Mouse (Mus musculus) C2C12 (cell line): ENCODE measurements around the gene Prodh2. TPM values are rescaled to one million over a fixed set of nuclear protein-coding genes. Genes with fewer than 3 reads are reported as not detected.

ENCODE experiments used
- H3K27me3 ChIP-seq: one replicate; pipeline ENCODE4 v1.6.1; 2011; ENCODE audit not compliant: control insufficient read depth, insufficient read depth, insufficient read length
- H3K36me3 ChIP-seq: one replicate; pipeline ENCODE4 v1.6.1; 2011; ENCODE audit not compliant: control insufficient read depth, insufficient read depth
- H3K4me3 ChIP-seq: one replicate; pipeline ENCODE4 v1.5.1; 2011; ENCODE audit warnings: mild to moderate bottlenecking, control low read depth; ENCODE audit not compliant: poor library complexity, insufficient read depth, severe bottlenecking
- H3K79me2 ChIP-seq: one replicate; pipeline ENCODE4 v1.6.1; 2011; ENCODE audit not compliant: control insufficient read depth, insufficient read depth
- H3K79me3 ChIP-seq: one replicate; pipeline ENCODE4 v1.6.1; 2011; ENCODE audit warnings: low read depth, control low read depth
- H3ac ChIP-seq: one replicate; pipeline ENCODE3; 2011; ENCODE audit warnings: low read depth; ENCODE audit not compliant: control insufficient read depth, insufficient read length
- CEBPB ChIP-seq: IDR thresholded peaks from one replicate; pipeline ENCODE4 v1.6.1; 2011; ENCODE audit warnings: low read depth, mild to moderate bottlenecking, control low read depth, moderate library complexity
- CTCF ChIP-seq: IDR thresholded peaks from one replicate; pipeline ENCODE4 v1.5.1; 2011; ENCODE audit not compliant: control insufficient read depth, insufficient read depth, insufficient read length
- FOSL1 ChIP-seq: IDR thresholded peaks from one replicate; pipeline ENCODE4 v1.8.0; 2011; ENCODE audit warnings: mild to moderate bottlenecking, low read length; ENCODE audit not compliant: poor library complexity, insufficient read depth, severe bottlenecking
- MAX ChIP-seq: IDR thresholded peaks from one replicate; pipeline ENCODE4 v1.6.1; 2011; ENCODE audit warnings: mild to moderate bottlenecking, control low read depth
- MYOD1 ChIP-seq: IDR thresholded peaks from one replicate; pipeline ENCODE4 v1.6.1; 2011; ENCODE audit warnings: low read depth; ENCODE audit not compliant: control insufficient read depth, insufficient read length
- MYOG ChIP-seq: IDR thresholded peaks from one replicate; pipeline ENCODE4 v1.6.1; 2011; ENCODE audit not compliant: control insufficient read depth, insufficient read length; ENCODE audit errors: extremely low read depth
- USF1 ChIP-seq: IDR thresholded peaks from one replicate; pipeline ENCODE4 v1.6.1; 2011; ENCODE audit warnings: low read depth, mild to moderate bottlenecking, control low read depth, moderate library complexity
- microRNA-seq: library from miRNA; unstranded; fragments of <30 nt; microRNA quantifications from one replicate; pipeline ENCODE4, GENCODE M21; 2019; ENCODE audit warnings: borderline microRNAs expressed
- polyA plus RNA-seq: library from polyadenylated mRNA; unstranded; fragments of >200 nt; fragmentation: generic; extraction: Trizol; gene quantifications from one replicate; pipeline ENCODE4 v1.2.1, GENCODE M21; 2012; ENCODE audit warnings: missing spikeins

Gene Prodh2
- polyA plus RNA-seq, 1 experiment: 0.02 TPM

GRCm38 (mm10) chr7:30557901-30558514, 64.6 kb downstream of the Prodh2 start:
- H3K79me2 ChIP-seq: peaks cover 45% of the 10 kb centered on the region
- H3K36me3 ChIP-seq: peaks cover 7% of the 10 kb centered on the region
- peaks cover 7% of the 10 kb centered on the region for H3K79me3 ChIP-seq
- no peaks in the 10 kb centered on the region for H3K27me3 ChIP-seq
- TF ChIP-seq USF1 (no peak), CEBPB (no peak)
- H3ac ChIP-seq: no peak overlapping the region
- H3K4me3 ChIP-seq: peak overlapping the region; percentile 53

- Histone ChIP-seq H3ac (peak overlapping the region; percentile 87), H3K4me3 (peak overlapping the region; percentile 53), H3K79me3 (peaks cover 7% of the 10 kb centered on the region), H3K79me2 (peaks cover 44% of the 10 kb centered on the region), H3K27me3 (no peaks in the 10 kb centered on the region), H3K36me3 (peaks cover 7% of the 10 kb centered on the region)
- TF ChIP-seq MYOD1: no peak
- no peak for TF ChIP-seq MYOG
- TF ChIP-seq CTCF: no peak
- no peak for TF ChIP-seq MAX
- no peak for TF ChIP-seq USF1
- TF ChIP-seq CEBPB: no peak
- no peak for TF ChIP-seq FOSL1
These were observed 65.4 kb downstream of the Prodh2 start for GRCm38 (mm10) chr7:30558656-30559442.

GRCm38 (mm10) chr7:30559443-30559954, 66.1 kb downstream of the Prodh2 start, which contains the start of gene Lin37:
TSS of gene Lin37 (minus strand) at chr7:30559838.
- Histone ChIP-seq H3ac (peak within 1 kb of the TSS; percentile 87), H3K27me3 (no peaks in the 10 kb centered on the region), H3K79me3 (peaks cover 7% of the 10 kb centered on the region), H3K4me3 (peak within 1 kb of the TSS; percentile 53), H3K36me3 (peaks cover 7% of the 10 kb centered on the region), H3K79me2 (peaks cover 45% of the 10 kb centered on the region)
- TF ChIP-seq FOSL1 (no peak), MYOD1 (no peak), MAX (no peak), CEBPB (no peak), CTCF (no peak), MYOG (no peak), USF1 (no peak)

- peaks cover 7% of the 10 kb centered on the region for H3K36me3 ChIP-seq
- H3K79me2 ChIP-seq: peaks cover 46% of the 10 kb centered on the region
- peaks cover 7% of the 10 kb centered on the region for H3K79me3 ChIP-seq
- H3ac ChIP-seq: no peak overlapping the region
- H3K27me3 ChIP-seq: no peaks in the 10 kb centered on the region
- H3K4me3 ChIP-seq: no peak overlapping the region
- TF ChIP-seq MAX (no peak), USF1 (no peak), MYOD1 (no peak), FOSL1 (no peak), CEBPB (no peak), MYOG (no peak), CTCF (no peak)
These were observed 66.9 kb downstream of the Prodh2 start for GRCm38 (mm10) chr7:30560296-30560695.

- H3K79me3 ChIP-seq: peaks cover 7% of the 10 kb centered on the region
- peak overlapping the region; percentile 71 for H3ac ChIP-seq
- no peaks in the 10 kb centered on the region for H3K27me3 ChIP-seq
- H3K79me2 ChIP-seq: peaks cover 45% of the 10 kb centered on the region
- peak overlapping the region; percentile 90 for H3K4me3 ChIP-seq
- TF ChIP-seq MAX (no peak), MYOD1 (no peak), USF1 (no peak), FOSL1 (no peak), MYOG (no peak), CEBPB (no peak), CTCF (no peak)
- peaks cover 6% of the 10 kb centered on the region for H3K36me3 ChIP-seq
These were observed 69.2 kb downstream of the Prodh2 start for GRCm38 (mm10) chr7:30562526-30563116.

Small RNAs within 50 kb of the gene (microRNA-seq; reads per million reads assigned to microRNA genes)
- 4.1 reads per million, percentile 50 among the genes with 10 or more reads in this experiment for gene Gm38670

Other genes starting within 250 kb of the Prodh2 start
- 0.07 TPM for gene Thap8, start 213.5 kb upstream of the Prodh2 start, polyA plus RNA-seq
- gene Wdr62, start 213.2 kb upstream of the Prodh2 start, polyA plus RNA-seq: 12.8 TPM
- gene Clip3, start 201.9 kb upstream of the Prodh2 start, polyA plus RNA-seq: 40.6 TPM
- 28.7 TPM for gene Alkbh6, start 184.9 kb upstream of the Prodh2 start, polyA plus RNA-seq
- 0.20 TPM for gene Syne4, start 178.8 kb upstream of the Prodh2 start, polyA plus RNA-seq
- 0.81 TPM for gene E130208F15Rik, start 171.9 kb upstream of the Prodh2 start, polyA plus RNA-seq
- 9.9 TPM for gene Sdhaf1, start 169.7 kb upstream of the Prodh2 start, polyA plus RNA-seq
- gene Lrfn3, start 130.8 kb upstream of the Prodh2 start, polyA plus RNA-seq: 0.20 TPM
- not detected for gene Tyrobp, start 79.9 kb upstream of the Prodh2 start, polyA plus RNA-seq
- gene Hcst, start 73.8 kb upstream of the Prodh2 start, polyA plus RNA-seq: not detected
- gene Nfkbid, start 71.9 kb upstream of the Prodh2 start, polyA plus RNA-seq: 0.04 TPM
- gene Aplp1, start 48.1 kb upstream of the Prodh2 start, polyA plus RNA-seq: 0.29 TPM
- gene Kirrel2, start 35.9 kb upstream of the Prodh2 start, polyA plus RNA-seq: not detected
- 0.60 TPM for gene Nphs1, start 35.3 kb upstream of the Prodh2 start, polyA plus RNA-seq
- 2.4 TPM for gene Arhgap33, start 41.4 kb downstream of the Prodh2 start, polyA plus RNA-seq
- gene Hspb6, start 58.6 kb downstream of the Prodh2 start, polyA plus RNA-seq: 66.8 TPM
- gene Proser3, start 58.7 kb downstream of the Prodh2 start, polyA plus RNA-seq: 8.7 TPM
- 38.4 TPM for gene Lin37, start 66.2 kb downstream of the Prodh2 start, polyA plus RNA-seq
- 63.6 TPM for gene U2af1l4, start 69.7 kb downstream of the Prodh2 start, polyA plus RNA-seq
- gene Gm49396, start 69.7 kb downstream of the Prodh2 start, polyA plus RNA-seq: 0.73 TPM
- 173 TPM for gene Psenen, start 70.0 kb downstream of the Prodh2 start, polyA plus RNA-seq
- gene Igflr1, start 71.8 kb downstream of the Prodh2 start, polyA plus RNA-seq: 0.56 TPM
- gene Kmt2b, start 95.1 kb downstream of the Prodh2 start, polyA plus RNA-seq: 14.4 TPM
- gene Zbtb32, start 105.3 kb downstream of the Prodh2 start, polyA plus RNA-seq: 0.05 TPM
- gene Upk1a, start 119.2 kb downstream of the Prodh2 start, polyA plus RNA-seq: 0.53 TPM
- gene Cox6b1, start 132.5 kb downstream of the Prodh2 start, polyA plus RNA-seq: 795 TPM
- gene Etv2, start 142.2 kb downstream of the Prodh2 start, polyA plus RNA-seq: not detected
- gene Rbm42, start 156.7 kb downstream of the Prodh2 start, polyA plus RNA-seq: 110 TPM
- 25.9 TPM for gene Haus5, start 171.4 kb downstream of the Prodh2 start, polyA plus RNA-seq
- gene Pmis2, start 178.0 kb downstream of the Prodh2 start, polyA plus RNA-seq: not detected
- gene 2200002J24Rik, start 205.3 kb downstream of the Prodh2 start, polyA plus RNA-seq: not detected
- gene Atp4a, start 218.6 kb downstream of the Prodh2 start, polyA plus RNA-seq: not detected
- gene Tmem147, start 235.9 kb downstream of the Prodh2 start, polyA plus RNA-seq: 168 TPM